Mouse (Mus musculus): Measurements from ENCODE around the gene Gstp1.
A peak's percentile ranks its signal among the peaks of the same experiment; 100 is the strongest.

GRCm38 (mm10) chr19:4012432-4013022 is 25.3 kb downstream of the Gstp1 start, which contains the start of gene Ndufv1:
- TF ChIP-seq POLR2A (IDR thresholded peaks at IDR 0.05; ENCODE audit: low read depth, low read length) (peak; percentile 59), CTCF (conservative IDR thresholded peaks at IDR 0.05; ENCODE audit: insufficient read depth, insufficient read length, low read depth, low read length) (peak; percentile 94)

All from kidney, adult 2 months (tissue).